Mouse (Mus musculus) R1 (cell line): ENCODE results near the gene Kcnj15.
A peak's percentile ranks its signal among the peaks of the same experiment; 100 is the strongest.

ENCODE experiments used
- DNase-seq: peaks from one replicate; pipeline ENCODE4 v3.0.0-alpha.2; 2018; ENCODE audit warnings: low read depth, low spot score

The Kcnj15 gene

GRCm38 (mm10) chr16:95244626-95245303 lies 12.6 kb upstream of the Kcnj15 start:
- no peak for DNase-seq

GRCm38 (mm10) chr16:95245499-95245898 lies 11.9 kb upstream of the Kcnj15 start:
- DNase-seq: no peak

- no peak for DNase-seq
These were observed 8.7 kb upstream of the Kcnj15 start for GRCm38 (mm10) chr16:95248646-95249045.

- no peak for DNase-seq
These were observed 710 bp upstream of the Kcnj15 start for GRCm38 (mm10) chr16:95256648-95257047.

GRCm38 (mm10) chr16:95258100-95258499 lies 742 bp downstream of the Kcnj15 start:
- no peak for DNase-seq

- no peak for DNase-seq
These were observed 2.1 kb downstream of the Kcnj15 start for GRCm38 (mm10) chr16:95259505-95259904.

GRCm38 (mm10) chr16:95260693-95261092 lies 3.3 kb downstream of the Kcnj15 start:
- DNase-seq: no peak

- no peak for DNase-seq
These were observed 4.4 kb downstream of the Kcnj15 start for GRCm38 (mm10) chr16:95261807-95262206.

- no peak for DNase-seq
These were observed 5.5 kb downstream of the Kcnj15 start for GRCm38 (mm10) chr16:95262706-95263363.

- DNase-seq: peak; percentile 38
These were observed 7.0 kb downstream of the Kcnj15 start for GRCm38 (mm10) chr16:95264324-95264723.

GRCm38 (mm10) chr16:95267481-95268183 lies 10.3 kb downstream of the Kcnj15 start:
- DNase-seq: no peak

- DNase-seq: no peak
These were observed 12.3 kb downstream of the Kcnj15 start for GRCm38 (mm10) chr16:95269610-95270009.

- no peak for DNase-seq
These were observed 15.7 kb downstream of the Kcnj15 start for GRCm38 (mm10) chr16:95273101-95273500.

- DNase-seq: no peak
These were observed 18.6 kb downstream of the Kcnj15 start for GRCm38 (mm10) chr16:95275713-95276502.

- no peak for DNase-seq
These were observed 21.7 kb downstream of the Kcnj15 start for GRCm38 (mm10) chr16:95279015-95279414.

GRCm38 (mm10) chr16:95280338-95280737 lies 23.0 kb downstream of the Kcnj15 start:
- no peak for DNase-seq

- DNase-seq: no peak
These were observed 26.0 kb downstream of the Kcnj15 start for GRCm38 (mm10) chr16:95283369-95283768.

- no peak for DNase-seq
These were observed 26.8 kb downstream of the Kcnj15 start for GRCm38 (mm10) chr16:95284085-95284727.

- no peak for DNase-seq
These were observed 27.7 kb downstream of the Kcnj15 start for GRCm38 (mm10) chr16:95285043-95285442.

- DNase-seq: no peak
These were observed 28.4 kb downstream of the Kcnj15 start for GRCm38 (mm10) chr16:95285767-95286166.

GRCm38 (mm10) chr16:95287656-95288055 lies 30.3 kb downstream of the Kcnj15 start:
- DNase-seq: no peak
